Mouse (Mus musculus) layer of hippocampus, postnatal 14 days (tissue): ENCODE measurements around the gene Tiam1. TPM values are rescaled to one million over a fixed set of nuclear protein-coding genes. Genes with fewer than 3 reads are reported as not detected.

ENCODE experiments used
- DNase-seq, 2 experiments: peaks; one replicate each; pipeline ENCODE4 v3.0.0; 2021 to 2022; ENCODE audit warnings: low spot score in 2 of 2, mixed read lengths in 1 of 2
- long read RNA-seq, 2 experiments: library from polyadenylated mRNA; stranded (forward); transcript quantifications; one replicate each; pipeline ENCODE4 v2.0.0; 2021
- total RNA-seq, 2 experiments: library from RNA; stranded (reverse); gene quantifications; 2 replicates each; pipeline ENCODE4 v1.2.3; 2021

The Tiam1 gene
- 10 to 100 TPM; 72.9 to 90.5 TPM for total RNA-seq
- long read RNA-seq, experiment 1, partial matches to known transcripts = 5 of 16 reads
- long read RNA-seq, experiment 1, other reads (novel, unspliced or antisense) = 7 of 16 reads
- long read RNA-seq, experiment 2, full-length matches to known transcripts = 3 of 11 reads
- long read RNA-seq, experiment 2, partial matches to known transcripts = 2 of 11 reads
- long read RNA-seq, experiment 2, other reads (novel, unspliced or antisense) = 6 of 11 reads

- peak; percentile 97 to 99 for DNase-seq
Observed at GRCm38 (mm10) chr16:90143760-90144516, at the start of gene Tiam1. Gene Tiam1 (minus strand): TSS chr16:90143769.

GRCm38 (mm10) chr16:90191289-90191688, 47.7 kb upstream of the Tiam1 start:
- no peak for DNase-seq

DNA sequence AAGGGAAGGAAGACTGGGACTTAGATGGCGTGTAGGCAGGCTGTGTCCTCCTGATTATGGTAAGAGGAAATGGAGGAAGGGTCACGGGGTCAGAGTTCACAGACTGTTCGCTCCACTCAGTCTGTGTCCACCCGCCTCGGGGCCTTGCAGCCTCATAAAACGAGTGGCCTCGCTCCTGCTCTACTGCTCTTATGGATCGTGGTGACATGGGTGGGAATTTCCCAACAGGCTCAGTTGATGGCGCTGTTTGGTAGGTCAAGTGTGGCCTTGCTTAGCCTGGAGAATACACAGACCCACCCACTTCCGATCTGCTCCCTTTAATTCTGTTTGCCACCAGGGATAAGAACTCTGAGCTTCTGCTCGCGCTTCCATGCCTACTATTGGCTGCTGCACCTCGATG, 43.9 kb upstream of the Tiam1 start:
- DNase-seq = no peak

DNA sequence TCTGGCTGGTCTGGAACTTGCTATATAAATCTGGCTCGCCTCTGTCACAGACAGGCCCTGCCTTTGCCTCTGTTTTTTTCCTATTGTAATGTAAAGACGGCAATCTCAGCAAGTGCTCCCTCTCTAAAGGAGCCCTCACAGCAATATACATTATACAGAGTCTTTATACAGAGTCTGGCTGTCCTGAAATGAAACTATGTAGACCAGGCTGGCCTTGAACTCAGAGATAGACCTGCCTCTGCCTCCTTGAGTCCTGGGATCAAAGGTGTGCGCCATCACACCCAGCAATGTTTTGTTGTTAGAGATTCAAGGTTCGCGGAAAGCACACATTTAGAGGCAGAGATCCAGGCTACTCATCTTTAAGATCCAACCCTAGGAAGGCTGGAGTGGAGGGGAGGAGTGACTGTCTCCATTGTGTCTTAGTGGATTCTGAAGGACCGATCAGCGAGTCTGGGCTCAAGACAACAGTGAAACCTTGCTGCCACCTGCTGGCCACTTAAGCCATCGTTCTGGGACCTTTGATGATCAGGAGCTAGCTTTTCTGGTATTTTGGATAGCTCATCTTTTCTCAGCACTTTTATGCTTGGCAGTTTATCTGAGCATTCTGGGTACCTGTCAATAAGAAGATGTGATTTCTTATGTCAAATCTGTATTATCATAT, 42.5 kb upstream of the Tiam1 start:
- peak; percentile 76 to 87 for DNase-seq

DNA sequence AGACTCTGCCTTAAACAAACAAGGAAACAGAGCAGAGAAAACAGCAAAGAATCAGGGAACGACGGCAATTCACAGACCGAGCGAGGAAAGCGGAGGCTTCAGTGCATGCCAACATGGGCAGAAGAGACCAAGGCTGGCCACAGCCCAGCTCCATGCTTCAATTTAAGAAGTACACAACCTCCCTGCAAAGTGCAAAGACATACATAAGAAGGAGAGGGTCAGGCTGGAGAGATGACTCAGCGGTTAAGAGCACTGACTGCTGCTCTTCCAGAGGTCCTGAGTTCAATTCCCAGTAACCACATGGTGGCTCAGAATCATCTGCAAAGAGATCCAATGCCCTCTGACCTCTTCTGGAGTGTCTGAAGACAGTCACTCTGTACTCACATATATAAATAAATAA, 40.6 kb upstream of the Tiam1 start:
- DNase-seq = no peak

- DNase-seq = no peak
Observed at GRCm38 (mm10) chr16:90181673-90182072, 38.1 kb upstream of the Tiam1 start.

- no peak for DNase-seq
Observed at GRCm38 (mm10) chr16:90180975-90181374, 37.4 kb upstream of the Tiam1 start.

DNA sequence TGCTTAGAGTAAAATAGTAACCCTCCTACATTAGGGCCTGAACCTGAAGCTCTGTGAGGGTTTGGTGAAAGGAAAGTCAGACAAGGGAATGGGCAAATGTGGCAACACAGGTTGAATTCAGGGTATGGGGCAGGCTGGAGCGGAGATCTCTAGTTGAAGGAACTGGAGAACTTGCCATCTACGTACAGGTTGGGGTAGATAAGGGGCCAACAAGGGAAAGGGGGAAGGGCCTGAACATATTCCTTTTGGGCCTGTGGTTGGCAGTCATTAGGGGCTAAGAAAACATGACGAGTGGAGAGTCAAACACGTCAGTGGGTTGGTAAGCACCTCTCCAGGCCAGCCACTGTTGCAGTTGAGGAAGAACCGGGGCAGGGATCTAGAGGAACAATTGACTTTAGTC, 36.3 kb upstream of the Tiam1 start:
- no peak for DNase-seq

GRCm38 (mm10) chr16:90178404-90178803, 34.8 kb upstream of the Tiam1 start:
- no peak for DNase-seq

DNA sequence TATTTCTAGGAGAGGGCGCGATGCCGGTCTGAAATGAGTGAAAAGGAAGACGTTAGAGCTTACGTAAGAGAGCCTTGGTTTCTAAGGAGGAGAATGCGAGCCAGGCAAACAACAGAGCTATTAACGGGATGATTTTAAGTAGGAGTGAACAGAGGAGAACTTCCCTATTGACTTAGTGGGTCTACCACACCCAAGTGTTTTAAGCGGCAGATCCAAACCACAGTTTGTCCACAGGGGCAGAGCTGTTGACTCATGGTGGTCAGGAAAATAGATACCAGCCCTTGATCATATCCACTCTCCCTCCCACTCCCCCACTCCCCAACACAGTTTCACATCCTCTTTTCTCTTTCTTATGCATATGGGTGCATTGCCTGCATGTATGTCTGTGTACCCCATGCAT, 33.9 kb upstream of the Tiam1 start:
- no peak for DNase-seq

DNA sequence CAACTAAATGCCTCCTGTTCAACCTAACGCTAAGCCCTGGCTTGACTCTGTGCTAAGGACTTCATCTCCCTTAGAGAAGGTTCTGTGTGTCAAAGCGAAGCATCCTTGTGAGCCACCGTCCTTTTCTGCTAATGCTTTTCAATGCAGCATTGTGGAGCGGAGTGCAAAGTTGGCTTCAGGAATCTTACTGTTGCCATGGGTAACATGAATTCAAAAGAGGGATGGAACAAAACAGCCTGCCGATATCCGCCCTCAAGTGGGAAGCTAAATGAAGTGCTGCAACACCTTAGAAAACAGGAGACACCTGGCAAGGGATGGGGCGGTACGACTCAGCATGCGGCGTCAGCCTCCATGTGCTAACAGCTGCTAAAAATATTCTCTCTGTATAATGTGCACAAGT, 32.9 kb upstream of the Tiam1 start:
- peak in 1 of 2 experiments; percentile 65 for DNase-seq

- no peak for DNase-seq
Observed at GRCm38 (mm10) chr16:90171416-90171815, 27.8 kb upstream of the Tiam1 start.

DNA sequence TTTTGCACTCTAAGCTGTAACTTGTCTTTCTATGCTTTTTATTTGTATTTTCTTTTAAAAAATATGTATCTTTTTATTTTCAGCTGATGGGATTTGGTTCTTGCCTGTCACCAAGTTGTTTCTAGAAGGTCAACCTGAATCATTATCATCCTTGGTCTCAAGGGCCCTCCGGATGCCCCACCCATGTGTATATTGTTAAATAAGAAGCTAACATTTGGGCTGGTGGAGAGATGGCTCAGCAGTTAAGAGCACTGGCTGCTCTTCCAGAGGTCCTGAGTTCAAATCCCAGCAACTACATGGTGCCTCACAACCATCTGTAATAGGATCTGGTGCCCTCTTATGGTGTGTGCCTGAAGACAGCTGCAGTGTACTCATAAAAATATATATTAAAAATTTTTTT, 27.1 kb upstream of the Tiam1 start:
- DNase-seq = no peak

- peak in 1 of 2 experiments; percentile 33 for DNase-seq
Observed at GRCm38 (mm10) chr16:90169863-90170630, 26.5 kb upstream of the Tiam1 start.

- peak; percentile 70 to 80 for DNase-seq
Observed at GRCm38 (mm10) chr16:90167646-90168045, 24.1 kb upstream of the Tiam1 start.

DNA sequence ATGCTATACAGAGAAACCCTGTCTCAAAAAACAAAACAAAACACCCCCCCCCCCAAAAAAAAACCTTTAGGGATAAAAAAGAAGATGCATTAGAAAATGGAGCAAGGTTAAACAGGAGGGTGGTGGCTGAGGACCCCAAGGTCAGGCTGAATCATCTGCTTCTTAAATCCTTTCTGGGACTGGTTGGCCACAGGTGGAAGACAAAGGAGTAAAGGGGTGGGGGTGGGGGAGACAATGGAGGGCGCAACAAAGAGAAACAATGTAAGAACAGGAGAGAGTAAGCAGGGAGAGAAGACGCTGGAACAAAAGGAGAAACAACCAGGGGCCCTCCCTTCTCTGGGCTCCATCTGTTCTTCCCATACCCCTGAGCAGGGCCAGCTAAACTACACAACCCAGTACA, 21.9 kb upstream of the Tiam1 start:
- DNase-seq = no peak

DNA sequence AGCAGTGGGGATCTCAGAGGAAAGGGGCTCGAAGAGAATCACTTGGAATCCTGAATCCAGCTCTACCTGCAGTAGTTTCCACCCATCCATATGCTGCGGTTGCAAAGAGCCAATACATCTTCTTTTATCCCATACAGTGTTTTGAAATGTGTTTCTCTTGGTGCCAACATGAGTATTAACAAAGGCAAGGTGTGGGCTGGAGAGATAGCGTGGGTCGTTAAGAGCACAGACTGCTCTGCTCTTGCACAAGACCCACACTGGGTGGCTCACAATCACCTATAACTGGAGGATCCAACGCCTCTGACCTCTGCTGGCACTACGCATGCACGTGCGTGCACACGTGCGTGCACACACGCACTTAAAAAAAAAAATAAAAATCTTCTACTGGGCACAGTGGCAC, 21.4 kb upstream of the Tiam1 start:
- no peak for DNase-seq

- DNase-seq = no peak
Observed at GRCm38 (mm10) chr16:90155080-90155479, 11.5 kb upstream of the Tiam1 start.

GRCm38 (mm10) chr16:90150820-90151219, 7.3 kb upstream of the Tiam1 start:
- DNase-seq = no peak

DNA sequence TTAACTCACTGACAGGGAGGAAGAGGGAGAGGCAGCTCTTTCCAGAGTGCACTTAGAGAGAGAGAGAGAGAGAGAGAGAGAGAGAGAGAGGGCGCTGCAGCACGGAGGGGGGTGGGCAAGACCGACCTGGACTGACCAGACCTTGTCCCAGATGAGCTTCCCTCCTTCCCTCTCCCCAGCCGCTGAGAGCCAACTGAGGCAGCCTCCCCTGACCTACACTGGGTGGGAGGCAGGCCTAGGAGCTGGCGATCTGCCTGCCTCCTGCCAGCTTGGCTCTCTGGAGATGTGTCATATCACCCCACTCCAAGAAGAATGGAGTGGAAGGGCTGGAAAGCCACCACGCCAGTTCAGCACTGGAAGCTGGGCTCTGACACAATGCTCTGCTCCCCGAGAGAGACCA, 6.6 kb upstream of the Tiam1 start:
- no peak for DNase-seq

DNA sequence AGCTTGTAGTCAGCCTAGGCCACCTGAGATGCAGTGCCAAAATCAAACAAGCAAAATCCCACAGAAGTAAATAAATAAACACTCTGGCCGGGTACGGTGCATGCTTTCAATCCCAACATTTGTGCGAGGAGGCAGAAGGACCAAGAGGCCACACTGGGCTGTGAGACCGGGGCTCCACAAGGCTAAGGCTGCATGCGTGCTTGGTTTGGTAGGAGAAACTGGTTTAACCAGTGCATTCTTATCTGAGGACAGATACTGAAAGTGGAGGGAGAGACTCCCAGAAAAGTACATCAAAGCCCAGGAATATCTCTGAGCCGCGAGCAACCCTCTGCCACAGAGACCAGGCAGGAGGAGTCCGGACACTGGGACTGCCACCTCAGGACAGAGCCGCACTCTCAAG, 5.8 kb upstream of the Tiam1 start:
- no peak for DNase-seq

- no peak for DNase-seq
Observed at GRCm38 (mm10) chr16:90145244-90145643, 1.7 kb upstream of the Tiam1 start.
